Mouse (Mus musculus): ENCODE measurements around the gene Gm42791.
A peak's percentile ranks its signal among the peaks of the same experiment; 100 is the strongest.

DNA sequence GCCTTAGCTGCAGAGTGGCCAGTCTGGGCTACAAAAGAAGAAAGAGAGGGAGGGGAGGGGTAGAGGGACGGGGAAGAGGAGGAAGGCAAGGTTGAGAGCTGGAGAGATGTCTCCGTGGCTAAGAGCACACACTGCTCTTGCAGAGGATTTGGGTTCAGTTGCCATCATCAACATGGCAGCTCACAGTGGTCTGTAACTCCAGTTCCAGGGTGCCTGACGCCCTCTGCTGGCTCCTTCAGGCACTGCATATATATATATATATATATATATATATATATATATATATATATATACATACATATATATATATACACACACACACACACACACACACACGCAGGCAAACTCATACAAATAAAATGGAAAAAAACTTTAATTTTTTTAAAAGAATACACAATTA, 47.5 kb downstream of the Gm42791 start:
- peak; percentile 41; the same call in 1 of the 2 replicates for TF ChIP-seq CTCF (IDR thresholded peaks at IDR 0.05; ENCODE audit: control insufficient read depth, insufficient read depth, insufficient replicate concordance, low read depth, low read length)
- no peak for TF ChIP-seq POLR2A (IDR thresholded peaks at IDR 0.05; ENCODE audit: control insufficient read depth, low read depth, low read length)

Data from testis, adult 2 months (tissue).